Mouse (Mus musculus) MEL (cell line): ENCODE results near the gene Ints4. TPM values are rescaled to one million over a fixed set of nuclear protein-coding genes. Genes with fewer than 3 reads are reported as not detected.

Experiments used
- DNase-seq: peaks from one replicate; pipeline ENCODE4 v3.0.0; 2011; ENCODE audit warnings: low read depth, low spot score
- H3K27ac ChIP-seq: 2 replicates; pipeline ENCODE4 v1.5.1; 2012; ENCODE audit warnings: low read depth, mild to moderate bottlenecking, control low read depth, low read length, moderate library complexity; ENCODE audit not compliant: control insufficient read depth
- H3K27me3 ChIP-seq, 2 experiments: fragments of 150-350 bp in 1 of 2; sonication (generic) in 1 of 2; 2 replicates each; pipeline ENCODE4 v1.6.1; 2012; ENCODE audit warnings: low read length in 2 of 2, mild to moderate bottlenecking in 2 of 2, improper control_type of control experiment in 1 of 2, moderate library complexity in 1 of 2; ENCODE audit not compliant: insufficient read depth in 2 of 2, control insufficient read depth in 1 of 2
- H3K36me3 ChIP-seq, 2 experiments: 2 replicates each; pipeline ENCODE4 v1.6.1; 2012 to 2014; ENCODE audit warnings: low read length in 2 of 2, improper control_type of control experiment in 1 of 2, inconsistent platforms in 1 of 2, mild to moderate bottlenecking in 1 of 2; ENCODE audit not compliant: insufficient read depth in 2 of 2, control insufficient read depth in 1 of 2
- H3K4me1 ChIP-seq, 2 experiments: fragments of 150-350 bp in 1 of 2; sonication (generic) in 1 of 2; 2 replicates each; pipeline ENCODE4 v1.6.1; 2012; ENCODE audit warnings: low read length in 2 of 2, improper control_type of control experiment in 1 of 2, mild to moderate bottlenecking in 1 of 2; ENCODE audit not compliant: insufficient read depth in 2 of 2, control insufficient read depth in 1 of 2
- H3K4me3 ChIP-seq, 2 experiments: fragments of 150-350 bp in 1 of 2; sonication (generic) in 1 of 2; 2 replicates each; pipeline ENCODE4 v1.5.1; 2012; ENCODE audit warnings: low read depth in 2 of 2, low read length in 2 of 2, mild to moderate bottlenecking in 2 of 2, moderate library complexity in 2 of 2, control low read depth in 1 of 2, improper control_type of control experiment in 1 of 2; ENCODE audit not compliant: control insufficient read depth in 1 of 2, insufficient read depth in 1 of 2
- H3K79me2 ChIP-seq: 2 replicates; pipeline ENCODE4 v1.6.1; 2012; ENCODE audit warnings: mild to moderate bottlenecking, low read length, moderate library complexity; ENCODE audit not compliant: control insufficient read depth, poor library complexity, insufficient read depth
- H3K9ac ChIP-seq: 2 replicates; pipeline ENCODE4 v1.6.1; 2012; ENCODE audit warnings: low read depth, mild to moderate bottlenecking, control low read depth, low read length, moderate library complexity; ENCODE audit not compliant: control insufficient read depth, poor library complexity, severe bottlenecking
- H3K9me3 ChIP-seq: fragments of 150-350 bp; sonication (generic); replicated peaks from 2 replicates; pipeline ENCODE4 v1.6.1; 2012; ENCODE audit warnings: mild to moderate bottlenecking, low read length, improper control_type of control experiment, moderate library complexity; ENCODE audit not compliant: insufficient read depth
- BHLHE40 ChIP-seq: IDR thresholded peaks from 2 replicates; pipeline ENCODE4 v1.6.1; 2012; ENCODE audit warnings: low read depth, mild to moderate bottlenecking, inconsistent platforms, low read length, improper control_type of control experiment, borderline replicate concordance
- E2F4 ChIP-seq: IDR thresholded peaks from 2 replicates; pipeline ENCODE4 v1.6.1; 2011; ENCODE audit warnings: low read depth, low read length, improper control_type of control experiment, borderline replicate concordance
- EP300 ChIP-seq, 2 experiments: IDR thresholded peaks; 2 replicates each; pipeline ENCODE4 v1.6.1; 2011; ENCODE audit warnings: improper control_type of control experiment in 2 of 2, low read length in 2 of 2, low read depth in 1 of 2, mild to moderate bottlenecking in 1 of 2
- ETS1 ChIP-seq: IDR thresholded peaks from 2 replicates; pipeline ENCODE4 v1.6.1; 2012; ENCODE audit warnings: low read depth, mild to moderate bottlenecking, inconsistent platforms, low read length, improper control_type of control experiment, moderate library complexity
- GABPA ChIP-seq: IDR thresholded peaks from 2 replicates; pipeline ENCODE4 v1.6.1; 2012; ENCODE audit warnings: low read depth, mild to moderate bottlenecking, inconsistent platforms, low read length, improper control_type of control experiment, moderate library complexity
- HCFC1 ChIP-seq: IDR thresholded peaks from 2 replicates; pipeline ENCODE4 v1.6.1; 2012; ENCODE audit warnings: low read depth, mild to moderate bottlenecking, inconsistent platforms, low read length, improper control_type of control experiment, moderate library complexity
- MAZ ChIP-seq: IDR thresholded peaks from 2 replicates; pipeline ENCODE4 v1.6.1; 2012; ENCODE audit warnings: low read depth, mild to moderate bottlenecking, inconsistent platforms, low read length, improper control_type of control experiment
- MXI1 ChIP-seq: IDR thresholded peaks from 2 replicates; pipeline ENCODE4 v1.6.1; 2011; ENCODE audit warnings: mild to moderate bottlenecking, low read depth, low read length, improper control_type of control experiment
- NELFE ChIP-seq: IDR thresholded peaks from 2 replicates; pipeline ENCODE4 v1.6.1; 2011; ENCODE audit warnings: low read depth, low read length, improper control_type of control experiment
- NRF1 ChIP-seq: IDR thresholded peaks from 2 replicates; pipeline ENCODE4 v1.6.1; 2014; ENCODE audit warnings: low read depth, mild to moderate bottlenecking, inconsistent platforms, low read length, improper control_type of control experiment, moderate library complexity; ENCODE audit not compliant: poor library complexity, insufficient read depth, severe bottlenecking
- RAD21 ChIP-seq: IDR thresholded peaks from 2 replicates; pipeline ENCODE4 v1.6.1; 2011; ENCODE audit warnings: mild to moderate bottlenecking, low read depth, low read length, improper control_type of control experiment
- RCOR1 ChIP-seq: IDR thresholded peaks from 2 replicates; pipeline ENCODE4 v1.6.1; 2012; ENCODE audit warnings: low read depth, mild to moderate bottlenecking, inconsistent platforms, low read length, improper control_type of control experiment
- SMC3 ChIP-seq: IDR thresholded peaks from 2 replicates; pipeline ENCODE4 v1.6.1; 2011; ENCODE audit warnings: low read depth, low read length, improper control_type of control experiment
- TAL1 ChIP-seq: IDR thresholded peaks from 2 replicates; pipeline ENCODE4 v1.6.1; 2012; ENCODE audit warnings: mild to moderate bottlenecking, inconsistent platforms, low read length, moderate library complexity, mixed read lengths
- TBP ChIP-seq: IDR thresholded peaks from 2 replicates; pipeline ENCODE4 v1.8.0; 2011; ENCODE audit warnings: low read depth, low read length, improper control_type of control experiment
- UBTF ChIP-seq: IDR thresholded peaks from 2 replicates; pipeline ENCODE4 v1.6.1; 2012; ENCODE audit warnings: low read depth, mild to moderate bottlenecking, inconsistent platforms, low read length, improper control_type of control experiment, moderate library complexity, borderline replicate concordance; ENCODE audit not compliant: insufficient read depth
- USF1 ChIP-seq: IDR thresholded peaks from 2 replicates; pipeline ENCODE4 v1.6.1; 2014; ENCODE audit warnings: low read depth, mild to moderate bottlenecking, inconsistent platforms, low read length, improper control_type of control experiment, moderate library complexity
- ZC3H11A ChIP-seq: IDR thresholded peaks from 2 replicates; pipeline ENCODE4 v1.6.1; 2012; ENCODE audit warnings: low read depth, mild to moderate bottlenecking, inconsistent platforms, low read length, improper control_type of control experiment
- ZMIZ1 ChIP-seq: IDR thresholded peaks from 2 replicates; pipeline ENCODE4 v1.6.1; 2012; ENCODE audit warnings: low read depth, mild to moderate bottlenecking, inconsistent platforms, low read length, improper control_type of control experiment, moderate library complexity
- polyA plus RNA-seq, 2 experiments: library from polyadenylated mRNA; stranded (reverse) in 1 of 2; unstranded in 1 of 2; fragments of >175 nt in 1 of 2; fragments of >200 nt in 1 of 2; gene quantifications; 2 replicates each; pipeline versions ENCODE4 v1.2.1 to v1.2.4; 2012; ENCODE audit warnings: low replicate concordance in 2 of 2, low read depth in 1 of 2; ENCODE audit not compliant: insufficient read length in 2 of 2, insufficient read depth in 1 of 2, missing spikeins in 1 of 2
- total RNA-seq: library from RNA; depleted of rRNA; stranded (reverse); fragments of 300-350 nt; gene quantifications from 2 replicates; pipeline ENCODE4 v1.2.3, GENCODE M21; 2012

Ints4 gene
- total and polyA plus RNA-seq, 3 experiments, result 53.7 to 73.9 TPM; not detected in 1

GRCm38 (mm10) chr7:97483378-97483777 is 2.6 kb downstream of the Ints4 start:
- peaks cover 18% of the 10 kb centered on the region for H3K79me2 ChIP-seq
- peaks cover 2 to 8% of the 10 kb centered on the region in 2 experiments; a peak in 3 of 4 replicates for H3K36me3 ChIP-seq
- peaks cover 2 to 9% of the 10 kb centered on the region in 2 experiments; a peak in 2 of 4 replicates for H3K4me1 ChIP-seq
- no peak overlapping the region for H3K27ac ChIP-seq
- no peak for TF ChIP-seq MXI1
- TF ChIP-seq ZC3H11A, result no peak
- TF ChIP-seq HCFC1, result no peak
- no peak for TF ChIP-seq RAD21
- TF ChIP-seq EP300 (IDR thresholded peaks at IDR 0.05; ENCODE audit: low read depth in 1 of 2, low read length in 2 of 2), result no peak
- TF ChIP-seq SMC3, result no peak
- no peak for TF ChIP-seq ZMIZ1
- no peak for TF ChIP-seq ETS1
- TF ChIP-seq UBTF, result no peak
- TF ChIP-seq USF1, result no peak
- no peak for TF ChIP-seq RCOR1
- no peak for DNase-seq
- no peak overlapping the region for H3K9ac ChIP-seq
- no peaks in the 10 kb centered on the region for H3K9me3 ChIP-seq
- H3K4me3 ChIP-seq, result no peak overlapping the region
- no peaks in the 10 kb centered on the region for H3K27me3 ChIP-seq

- no peak overlapping the region for H3K27ac ChIP-seq
- TF ChIP-seq NELFE (no peak), MAZ (no peak), BHLHE40 (no peak), GABPA (no peak), TBP (no peak), NRF1 (no peak), E2F4 (no peak), TAL1 (no peak)
- TF ChIP-seq, all 39 proteins: peak for 0
- peaks cover 5 to 6% of the 10 kb centered on the region in 2 experiments; a peak in 3 of 4 replicates for H3K36me3 ChIP-seq
- no peak overlapping the region for H3K9ac ChIP-seq
- no peak overlapping the region for H3K4me3 ChIP-seq
- peaks cover 0 to 2% of the 10 kb centered on the region in 2 experiments; a peak in 2 of 4 replicates for H3K4me1 ChIP-seq
- H3K79me2 ChIP-seq, result no peaks in the 10 kb centered on the region
- H3K9me3 ChIP-seq, result no peaks in the 10 kb centered on the region
- DNase-seq, result no peak
- no peaks in the 10 kb centered on the region for H3K27me3 ChIP-seq
Measured at GRCm38 (mm10) chr7:97491157-97491556, 10.4 kb downstream of the Ints4 start.
